Mouse (Mus musculus) bone marrow macrophage, adult 2 months (primary cell): ENCODE results near the gene Mapk14. TPM values are rescaled to one million over a fixed set of nuclear protein-coding genes. Genes with fewer than 3 reads are reported as not detected.

ENCODE experiments used
- H3K27ac ChIP-seq: 2 replicates; pipeline ENCODE4 v1.5.1; 2012; ENCODE audit warnings: low read depth, low read length; ENCODE audit not compliant: insufficient read depth
- H3K4me1 ChIP-seq: 2 replicates; pipeline ENCODE4 v1.6.1; 2012; ENCODE audit warnings: low read length; ENCODE audit not compliant: control insufficient read depth, insufficient read depth
- H3K4me3 ChIP-seq: 2 replicates; pipeline ENCODE4 v1.5.1; 2012; ENCODE audit warnings: mild to moderate bottlenecking, low read length, moderate library complexity; ENCODE audit not compliant: insufficient read depth
- CTCF ChIP-seq: IDR thresholded peaks from 2 replicates; pipeline ENCODE4 v1.5.1; 2012; ENCODE audit warnings: low read depth, mild to moderate bottlenecking, low read length, moderate library complexity
- POLR2A ChIP-seq: IDR thresholded peaks from 2 replicates; pipeline ENCODE4 v1.6.1; 2012; ENCODE audit warnings: mild to moderate bottlenecking, low read depth, low read length, borderline replicate concordance
- polyA plus RNA-seq: library from polyadenylated mRNA; stranded (reverse); fragments of >200 nt; gene quantifications from 2 replicates; pipeline ENCODE4 v1.2.4, GENCODE M21; 2012; ENCODE audit not compliant: missing spikeins, insufficient read depth, insufficient read length

The Mapk14 gene
- polyA plus RNA-seq, 1 experiment, result 192 TPM

GRCm38 (mm10) chr17:28735317-28736105, 44.4 kb downstream of the Mapk14 start:
- peaks cover 50% of the 10 kb centered on the region for H3K4me1 ChIP-seq
- no peak for TF ChIP-seq CTCF
- TF ChIP-seq POLR2A, result no peak
- no peak overlapping the region for H3K4me3 ChIP-seq
- H3K27ac ChIP-seq, result peak overlapping the region; percentile 88

GRCm38 (mm10) chr17:28736486-28736885, 45.4 kb downstream of the Mapk14 start:
- TF ChIP-seq POLR2A (no peak), CTCF (no peak)
- Histone ChIP-seq H3K4me1 (peaks cover 50% of the 10 kb centered on the region), H3K4me3 (no peak overlapping the region), H3K27ac (peak overlapping the region; percentile 88)

GRCm38 (mm10) chr17:28737973-28738372, 46.8 kb downstream of the Mapk14 start:
- H3K4me3 ChIP-seq, result no peak overlapping the region
- no peak for TF ChIP-seq POLR2A
- TF ChIP-seq CTCF, result no peak
- peak overlapping the region; percentile 88 for H3K27ac ChIP-seq
- H3K4me1 ChIP-seq, result peaks cover 50% of the 10 kb centered on the region

GRCm38 (mm10) chr17:28739244-28739643, 48.1 kb downstream of the Mapk14 start:
- TF ChIP-seq POLR2A (no peak), CTCF (no peak)
- no peak overlapping the region for H3K4me3 ChIP-seq
- peaks cover 47% of the 10 kb centered on the region for H3K4me1 ChIP-seq

GRCm38 (mm10) chr17:28743145-28743866, 52.2 kb downstream of the Mapk14 start:
- no peak overlapping the region for H3K4me3 ChIP-seq

More at GRCm38 (mm10) chr17:28739244-28739643, 48.1 kb downstream of the Mapk14 start:
- no peak overlapping the region for H3K27ac ChIP-seq

GRCm38 (mm10) chr17:28743916-28744315, 52.8 kb downstream of the Mapk14 start:
- H3K4me3 ChIP-seq, result no peak overlapping the region
- peaks cover 9% of the 10 kb centered on the region for H3K4me1 ChIP-seq
- TF ChIP-seq POLR2A (no peak), CTCF (peak; percentile 6; the same call in 1 of the 2 replicates)
- no peak overlapping the region for H3K27ac ChIP-seq

More at GRCm38 (mm10) chr17:28743145-28743866, 52.2 kb downstream of the Mapk14 start:
- no peak overlapping the region for H3K27ac ChIP-seq
- peaks cover 15% of the 10 kb centered on the region for H3K4me1 ChIP-seq
- TF ChIP-seq POLR2A (no peak), CTCF (no peak)

GRCm38 (mm10) chr17:28745773-28746172, 54.6 kb downstream of the Mapk14 start:
- no peak overlapping the region for H3K4me3 ChIP-seq
- H3K4me1 ChIP-seq, result peaks cover 17% of the 10 kb centered on the region
- H3K27ac ChIP-seq, result no peak overlapping the region
- TF ChIP-seq CTCF (no peak), POLR2A (no peak)

- TF ChIP-seq POLR2A (no peak), CTCF (no peak)
- peaks cover 23% of the 10 kb centered on the region for H3K4me1 ChIP-seq
- H3K27ac ChIP-seq, result no peak overlapping the region
- no peak overlapping the region for H3K4me3 ChIP-seq
Observed at GRCm38 (mm10) chr17:28748001-28748400, 56.9 kb downstream of the Mapk14 start.

- Histone ChIP-seq H3K4me3 (no peak overlapping the region), H3K4me1 (peaks cover 22% of the 10 kb centered on the region), H3K27ac (no peak overlapping the region)
- TF ChIP-seq CTCF, result no peak
- no peak for TF ChIP-seq POLR2A
Observed at GRCm38 (mm10) chr17:28750580-28750979, 59.5 kb downstream of the Mapk14 start.

- H3K27ac ChIP-seq, result peak overlapping the region; percentile 26
- peaks cover 10% of the 10 kb centered on the region for H3K4me1 ChIP-seq
- H3K4me3 ChIP-seq, result no peak overlapping the region
- TF ChIP-seq CTCF, result no peak
- no peak for TF ChIP-seq POLR2A
Observed at GRCm38 (mm10) chr17:28756447-28756846, 65.3 kb downstream of the Mapk14 start.
